Mouse (Mus musculus): Measurements from ENCODE around the gene Rere. TPM values are rescaled to one million over a fixed set of nuclear protein-coding genes. Genes with fewer than 3 reads are reported as not detected.
A peak's percentile ranks its signal among the peaks of the same experiment; 100 is the strongest.

Gene Rere
- polyA plus RNA-seq, 1 experiment from 2014 or later: 5.9 TPM

DNA sequence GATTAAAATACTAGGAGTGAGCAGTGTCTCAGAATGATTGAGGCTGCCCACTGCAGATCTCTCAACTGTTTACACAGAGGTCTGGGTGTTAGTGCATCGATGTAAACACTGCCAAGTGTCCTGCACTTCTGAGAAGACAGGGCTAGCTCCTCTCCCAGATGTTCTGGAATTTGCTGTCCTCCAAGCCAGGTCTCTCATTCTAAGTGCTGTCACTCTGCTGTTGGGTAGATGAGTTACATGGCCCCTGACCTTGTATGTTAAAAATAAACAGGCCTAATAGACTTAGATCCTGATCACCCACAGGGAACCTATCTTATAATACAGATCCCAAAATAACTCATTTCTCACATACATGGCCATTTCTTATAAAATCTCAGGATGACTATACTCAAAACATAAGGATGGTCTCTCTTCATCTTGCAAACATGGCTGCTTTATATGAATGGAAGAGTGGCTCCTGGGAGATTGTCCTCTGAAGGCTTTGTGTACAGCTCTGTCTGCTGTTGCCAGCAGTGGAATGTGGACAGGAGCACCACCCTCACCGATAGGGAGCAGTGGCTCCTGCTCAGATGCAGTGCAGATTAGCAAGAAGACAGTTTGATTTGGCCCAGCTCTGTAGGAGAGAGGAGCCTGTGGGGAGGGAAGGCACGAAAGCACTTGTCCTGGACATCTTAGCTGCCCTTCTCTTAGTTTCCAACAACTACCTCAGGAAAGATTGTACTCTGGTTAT is 294.1 kb downstream of the Rere start:
- Histone ChIP-seq H3K4me1 (replicated peaks) (peaks cover 51% of the 10 kb centered on the region), H3K9me3 (replicated peaks) (no peaks in the 10 kb centered on the region), H3K27ac (peak overlapping the region; percentile 4; the same call in 1 of the 2 replicates), H3K4me2 (no peak overlapping the region), H3K36me3 (peaks cover 12% of the 10 kb centered on the region; the same call in 1 of the 2 replicates), H3K9ac (no peak overlapping the region; the same call in 1 of the 2 replicates), H3K4me3 (replicated peaks) (no peak overlapping the region), H3K27me3 (no peaks in the 10 kb centered on the region)
- ATAC-seq (ENCODE audit: low read depth) (0 out of 2 replicates have a peak, but pooled peaks have one; percentile 49), DNase-seq (no peak)
- 65% methylated on average over 3 of the region's 3 CpGs for WGBS (ENCODE audit: insufficient replicate concordance)

DNA sequence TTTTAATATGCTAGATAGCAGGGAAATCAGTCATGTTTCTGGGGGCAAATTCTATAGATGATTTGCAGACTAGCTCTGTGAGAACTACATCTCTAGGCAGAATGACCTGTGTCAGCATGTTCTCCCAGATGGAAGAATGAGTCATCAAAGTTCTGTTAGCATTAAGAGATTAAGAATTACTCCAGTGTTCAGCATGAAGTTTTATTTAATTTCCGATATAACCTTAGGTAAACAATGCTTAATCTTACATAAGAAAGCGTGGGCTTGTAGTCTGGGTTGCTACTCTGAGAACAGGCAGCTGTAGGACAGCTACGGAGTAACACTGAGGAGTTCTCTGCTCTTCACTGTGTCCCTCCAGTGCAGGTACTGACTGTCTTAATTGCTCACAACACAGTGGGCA is 294.9 kb downstream of the Rere start:
- H3K9ac ChIP-seq: no peak overlapping the region
- no peak overlapping the region for H3K27ac ChIP-seq
- H3K4me2 ChIP-seq: no peak overlapping the region
- no peaks in the 10 kb centered on the region for H3K27me3 ChIP-seq
- no peak for ATAC-seq (ENCODE audit: low read depth)
- H3K9me3 ChIP-seq (replicated peaks): no peaks in the 10 kb centered on the region
- H3K4me3 ChIP-seq (replicated peaks): no peak overlapping the region
- 77% methylated on average over 3 of the region's 3 CpGs for WGBS (ENCODE audit: insufficient replicate concordance)
- no peak for DNase-seq
- peaks cover 16% of the 10 kb centered on the region for H3K36me3 ChIP-seq
- peaks cover 43% of the 10 kb centered on the region for H3K4me1 ChIP-seq (replicated peaks)

DNA sequence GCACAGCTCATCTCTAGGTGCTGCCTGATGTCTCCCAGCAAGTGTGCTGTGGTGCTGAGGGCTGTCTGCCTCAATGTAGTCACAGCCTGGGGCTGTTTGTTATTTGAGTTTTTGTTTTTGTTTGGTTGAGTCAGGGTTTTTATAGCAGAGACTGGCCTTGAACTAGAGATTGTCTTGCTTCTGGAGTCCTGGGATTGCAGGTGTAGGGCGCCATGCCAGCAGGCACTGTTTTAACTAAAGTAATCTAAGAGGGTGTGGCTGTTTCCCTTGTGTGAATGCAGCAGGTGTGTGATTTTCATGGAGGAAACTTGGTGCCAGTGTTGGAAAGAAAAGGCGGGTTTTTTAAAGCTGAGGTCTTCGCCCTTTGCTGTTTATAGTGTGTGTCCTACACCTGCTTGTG is 296.6 kb downstream of the Rere start:
- Histone ChIP-seq H3K36me3 (peaks cover 13% of the 10 kb centered on the region), H3K4me3 (replicated peaks) (no peak overlapping the region), H3K9me3 (replicated peaks) (no peaks in the 10 kb centered on the region), H3K4me2 (no peak overlapping the region), H3K27ac (no peak overlapping the region), H3K9ac (no peak overlapping the region), H3K27me3 (no peaks in the 10 kb centered on the region), H3K4me1 (replicated peaks) (peaks cover 46% of the 10 kb centered on the region)
- ATAC-seq (ENCODE audit: low read depth) (no peak), DNase-seq (no peak)
- WGBS (ENCODE audit: insufficient replicate concordance): 77% methylated on average over 3 of the region's 3 CpGs

DNA sequence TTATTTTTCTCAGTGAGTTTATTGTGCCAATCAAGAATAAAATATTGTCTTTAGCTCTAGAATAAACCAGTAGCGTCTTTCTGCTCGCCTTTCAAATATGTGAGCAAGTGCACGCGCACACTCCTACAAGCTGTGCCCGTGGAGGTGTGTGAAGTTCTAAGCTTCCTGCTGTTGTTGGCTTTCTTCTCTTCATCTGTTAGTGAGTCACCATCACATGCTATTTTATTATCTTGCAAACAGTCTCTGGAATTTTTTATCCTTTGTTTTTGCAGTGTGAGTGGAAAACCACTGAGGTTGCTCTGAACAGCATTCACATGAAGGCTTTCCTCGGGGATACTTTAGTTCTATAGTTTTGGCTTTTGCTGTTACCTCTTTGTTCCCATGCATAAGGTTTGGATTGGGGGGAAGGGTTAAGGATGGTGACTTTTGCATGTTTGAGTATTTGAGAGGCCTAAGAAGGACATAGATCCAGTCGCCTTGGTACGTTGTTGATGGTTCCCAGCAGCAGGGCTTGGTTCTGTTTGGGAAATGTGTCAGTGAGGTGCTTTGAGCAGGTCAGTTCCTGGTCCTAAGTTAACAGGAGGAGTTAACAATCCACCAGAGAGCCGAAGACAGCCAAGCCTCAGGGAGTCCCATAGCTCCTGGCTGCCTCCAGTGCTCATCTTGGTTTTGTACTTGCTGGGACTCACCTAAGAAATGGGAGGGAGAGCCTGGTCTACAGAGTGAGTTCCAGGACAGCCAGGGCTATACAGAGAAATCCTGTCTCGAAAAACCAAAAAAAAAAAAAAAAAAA is 300.7 kb downstream of the Rere start:
- Histone ChIP-seq H3K9ac (no peak overlapping the region), H3K4me1 (replicated peaks) (peaks cover 63% of the 10 kb centered on the region), H3K36me3 (peaks cover 7% of the 10 kb centered on the region), H3K27me3 (no peaks in the 10 kb centered on the region), H3K9me3 (replicated peaks) (no peaks in the 10 kb centered on the region), H3K4me2 (no peak overlapping the region), H3K27ac (no peak overlapping the region), H3K4me3 (replicated peaks) (no peak overlapping the region)
- 73% methylated on average over 10 of the region's 10 CpGs for WGBS (ENCODE audit: insufficient replicate concordance)
- DNase-seq (no peak), ATAC-seq (ENCODE audit: low read depth) (no peak)

DNA sequence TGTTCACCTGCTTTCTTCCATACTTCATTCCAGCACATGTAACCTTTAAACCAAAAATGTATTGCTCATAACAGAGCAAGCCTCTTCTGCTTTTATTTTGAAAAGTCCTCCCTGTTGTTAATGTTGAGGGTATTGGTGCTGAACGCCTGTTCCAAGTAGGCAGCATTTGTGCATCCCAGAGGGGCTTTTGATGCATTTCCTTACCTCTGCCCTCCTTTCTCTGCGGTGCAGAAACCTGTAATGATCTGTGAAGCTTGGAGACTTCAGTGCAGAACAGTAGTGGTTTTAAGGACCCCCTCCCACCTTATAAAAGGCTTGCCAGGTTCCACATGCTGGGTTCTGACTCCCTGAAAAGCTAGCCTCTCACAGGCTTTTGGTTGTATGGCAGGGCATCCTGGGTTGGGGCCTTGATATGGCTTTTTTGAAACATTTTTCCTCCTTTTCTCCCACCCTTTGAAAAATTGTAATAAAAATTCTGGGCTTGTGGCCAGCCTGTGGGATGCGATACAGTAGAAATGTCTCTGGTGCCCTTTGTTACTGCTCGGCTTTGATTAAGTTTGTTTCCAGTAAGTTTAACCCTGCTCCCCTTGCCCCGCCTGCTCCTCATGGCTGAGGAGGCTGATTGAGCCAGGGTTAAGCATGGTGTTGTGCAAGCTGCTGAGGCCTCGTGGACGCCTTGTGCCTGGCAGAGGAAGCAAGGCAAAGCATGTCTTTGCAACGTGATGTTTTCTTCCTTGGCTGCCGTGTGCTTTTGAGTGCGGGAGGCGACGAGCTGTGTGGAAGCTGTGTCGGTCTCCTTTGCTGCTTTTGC is 301.7 kb downstream of the Rere start:
- DNase-seq (no peak), ATAC-seq (ENCODE audit: low read depth) (0 out of 2 replicates have a peak, but pooled peaks have one; percentile 17)
- Histone ChIP-seq H3K36me3 (peaks cover 7% of the 10 kb centered on the region), H3K4me2 (peak overlapping the region; percentile 30), H3K9me3 (replicated peaks) (no peaks in the 10 kb centered on the region), H3K27me3 (no peaks in the 10 kb centered on the region), H3K9ac (no peak overlapping the region), H3K27ac (peak overlapping the region; percentile 31), H3K4me1 (replicated peaks) (peaks cover 67% of the 10 kb centered on the region), H3K4me3 (replicated peaks) (no peak overlapping the region)
- WGBS (ENCODE audit: insufficient replicate concordance): 49% methylated on average over 13 of the region's 13 CpGs

DNA sequence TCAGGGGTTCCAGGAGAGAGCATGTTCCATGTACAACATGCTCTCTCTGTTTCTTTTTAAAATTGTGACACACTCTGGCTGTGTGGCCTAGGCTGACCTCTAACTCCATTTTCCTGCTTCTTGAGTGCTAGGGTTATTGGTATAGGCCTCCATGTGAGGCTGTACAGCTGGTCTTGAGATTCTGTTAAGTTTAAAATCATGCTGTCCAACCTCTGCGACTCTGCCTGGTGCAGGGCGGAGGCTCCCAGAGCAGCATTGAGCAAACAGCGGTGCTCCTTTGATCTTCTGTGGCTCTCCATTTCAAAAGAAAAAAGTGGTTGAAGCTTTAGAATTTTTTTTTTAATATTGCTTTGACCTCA is 302.3 kb downstream of the Rere start:
- DNase-seq (no peak), ATAC-seq (ENCODE audit: low read depth) (no peak)
- peaks cover 70% of the 10 kb centered on the region for H3K4me1 ChIP-seq (replicated peaks)
- no peaks in the 10 kb centered on the region for H3K9me3 ChIP-seq (replicated peaks)
- peaks cover 7% of the 10 kb centered on the region; the same call in 1 of the 2 replicates for H3K36me3 ChIP-seq
- peak overlapping the region; percentile 30 for H3K4me2 ChIP-seq
- no peaks in the 10 kb centered on the region for H3K27me3 ChIP-seq
- H3K4me3 ChIP-seq (replicated peaks): no peak overlapping the region
- peak overlapping the region; percentile 31 for H3K27ac ChIP-seq
- WGBS (ENCODE audit: insufficient replicate concordance): 71% methylated on average over 3 of the region's 3 CpGs
- H3K9ac ChIP-seq: no peak overlapping the region

DNA sequence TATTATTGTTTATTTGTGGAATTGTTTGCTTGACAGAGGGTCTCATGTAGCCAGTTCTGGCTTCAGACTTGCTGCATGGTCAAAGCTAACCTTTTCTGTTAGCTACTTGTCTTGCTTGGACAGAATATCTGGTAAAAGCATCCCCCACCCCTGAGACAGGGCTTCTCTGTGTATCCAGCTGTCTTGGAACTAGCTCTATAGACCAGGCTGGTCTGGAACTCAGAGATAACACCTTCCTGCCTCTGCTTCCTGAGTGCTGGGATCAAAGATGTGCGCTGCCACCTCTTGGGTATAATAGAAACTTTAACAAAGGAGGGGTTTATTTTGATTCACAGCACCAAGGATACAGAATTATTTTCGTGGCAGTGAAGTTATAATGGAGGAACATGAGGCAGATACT is 304.4 kb downstream of the Rere start:
- no peak for DNase-seq
- 37% methylated on average over 2 of the region's 2 CpGs for WGBS (ENCODE audit: insufficient replicate concordance)
- peak; percentile 80 for ATAC-seq (ENCODE audit: low read depth)
- Histone ChIP-seq H3K4me2 (peak overlapping the region; percentile 13; the same call in 1 of the 2 replicates), H3K4me3 (replicated peaks) (no peak overlapping the region), H3K9ac (peak overlapping the region; percentile 10; the same call in 1 of the 2 replicates), H3K27me3 (no peaks in the 10 kb centered on the region), H3K36me3 (peaks cover 5% of the 10 kb centered on the region; the same call in 1 of the 2 replicates), H3K9me3 (replicated peaks) (no peaks in the 10 kb centered on the region), H3K4me1 (replicated peaks) (peaks cover 90% of the 10 kb centered on the region), H3K27ac (peak overlapping the region; percentile 62)

DNA sequence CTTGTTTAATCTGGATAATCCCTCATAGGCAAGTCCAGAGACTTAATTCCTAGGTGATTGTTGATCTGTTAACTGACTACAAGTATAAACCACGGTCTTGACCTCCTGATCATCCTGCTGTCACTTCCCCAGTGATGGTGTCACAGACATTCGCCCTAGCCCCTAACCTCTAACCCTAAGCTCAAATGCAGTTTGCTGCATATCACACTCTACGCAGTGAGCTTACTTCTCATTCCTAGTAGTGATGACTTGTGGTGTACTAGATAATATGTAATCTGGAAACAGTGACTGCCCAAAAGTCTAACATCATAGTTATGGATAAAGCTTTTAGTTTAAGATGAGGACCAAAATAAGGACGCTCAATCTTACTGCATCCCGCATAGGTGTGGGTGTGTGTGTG is 304.8 kb downstream of the Rere start:
- Histone ChIP-seq H3K36me3 (peaks cover under 1% of the 10 kb centered on the region; the same call in 1 of the 2 replicates), H3K9ac (peak overlapping the region; percentile 10; the same call in 1 of the 2 replicates), H3K27ac (peak overlapping the region; percentile 62; the same call in 1 of the 2 replicates), H3K27me3 (no peaks in the 10 kb centered on the region), H3K4me2 (peak overlapping the region; percentile 13; the same call in 1 of the 2 replicates), H3K9me3 (replicated peaks) (no peaks in the 10 kb centered on the region), H3K4me3 (replicated peaks) (no peak overlapping the region), H3K4me1 (replicated peaks) (peaks cover 95% of the 10 kb centered on the region)
- WGBS (ENCODE audit: insufficient replicate concordance): 29% methylated on average over 5 of the region's 5 CpGs
- DNase-seq: no peak
- ATAC-seq (ENCODE audit: low read depth): peak; percentile 59; the same call in 1 of the 2 replicates

DNA sequence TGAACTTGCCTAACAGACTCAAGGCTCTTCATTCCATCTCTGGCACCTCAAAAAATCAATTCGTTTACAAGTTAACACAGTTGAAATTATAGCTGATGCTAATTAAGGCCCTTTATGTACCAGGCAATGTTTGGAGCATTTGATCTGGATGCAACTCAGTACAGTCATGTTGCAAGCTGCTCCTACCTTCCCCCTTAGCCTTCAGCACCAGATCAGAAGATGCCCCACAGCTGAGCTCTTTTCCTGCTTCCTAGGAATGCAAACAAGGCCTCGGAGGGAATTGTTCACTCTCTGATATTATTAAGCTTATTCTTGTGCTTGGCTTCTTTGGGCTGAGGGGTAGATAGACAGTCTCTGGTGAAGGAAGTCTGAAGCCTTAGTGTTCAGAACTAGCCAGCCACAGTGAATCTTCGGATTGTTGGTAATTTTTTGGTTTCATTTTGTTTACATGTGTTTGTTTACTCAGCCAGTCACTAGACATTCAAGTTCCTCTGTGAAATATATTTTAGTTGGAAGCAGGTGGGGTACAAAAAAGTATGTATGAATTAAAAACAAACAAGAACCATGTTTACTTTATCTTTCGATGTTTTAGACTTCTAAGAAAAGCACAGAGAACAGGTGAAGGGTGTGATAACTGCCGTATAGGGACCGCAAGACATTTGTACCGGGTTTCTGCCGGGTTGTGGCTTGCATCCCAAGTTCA is 306.3 kb downstream of the Rere start:
- WGBS (ENCODE audit: insufficient replicate concordance): 38% methylated on average over 8 of the region's 8 CpGs
- Histone ChIP-seq H3K9me3 (replicated peaks) (no peaks in the 10 kb centered on the region), H3K4me2 (peak overlapping the region; percentile 66), H3K4me3 (replicated peaks) (peak overlapping the region; percentile 47), H3K4me1 (replicated peaks) (peaks cover 97% of the 10 kb centered on the region), H3K27me3 (no peaks in the 10 kb centered on the region), H3K27ac (peak overlapping the region; percentile 62), H3K9ac (peak overlapping the region; percentile 61), H3K36me3 (no peaks in the 10 kb centered on the region)
- DNase-seq: no peak
- ATAC-seq (ENCODE audit: low read depth): no peak

DNA sequence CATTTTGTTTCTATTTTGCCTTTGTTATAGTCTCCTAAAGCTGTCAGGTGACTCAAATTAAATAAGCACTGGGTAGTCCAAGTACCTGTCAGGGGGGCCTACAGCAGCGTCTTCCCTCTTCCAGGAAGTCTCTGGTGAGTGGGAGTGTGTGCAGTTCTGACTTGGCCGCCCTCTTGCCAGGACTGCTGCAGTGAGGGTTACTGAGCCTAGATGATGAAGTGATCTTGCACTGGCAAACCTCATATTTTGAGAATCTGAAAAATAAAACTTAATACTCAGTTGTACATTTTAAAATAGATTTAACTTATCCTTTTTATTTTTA is 306.8 kb downstream of the Rere start:
- ATAC-seq (ENCODE audit: low read depth) (no peak), DNase-seq (no peak)
- Histone ChIP-seq H3K36me3 (no peaks in the 10 kb centered on the region), H3K9me3 (replicated peaks) (no peaks in the 10 kb centered on the region), H3K4me2 (peak overlapping the region; percentile 66), H3K27ac (peak overlapping the region; percentile 56; the same call in 1 of the 2 replicates), H3K4me1 (replicated peaks) (peaks cover 97% of the 10 kb centered on the region), H3K4me3 (replicated peaks) (peak overlapping the region; percentile 47), H3K27me3 (no peaks in the 10 kb centered on the region), H3K9ac (peak overlapping the region; percentile 61)
- 45% methylated on average over 2 of the region's 2 CpGs for WGBS (ENCODE audit: insufficient replicate concordance)

Data from liver, embryonic 13.5 days (tissue).